Mouse (Mus musculus) stomach, embryonic 14.5 days (tissue): ENCODE measurements at regions not wholly inside any gene's neighbourhood (a gene's known extent, or its start where the extent isn't known, plus 50 kb on each side); places are given as distances from the start of the nearest gene placed in this dataset.

Source experiments
- ATAC-seq: fragments of 200-750 bp; cut with Nextera tagmentation; 2 replicates; pipeline ENCODE4 v1.8.0; 2017; ENCODE audit warnings: low read depth, moderate TSS enrichment; ENCODE audit not compliant: insufficient number of reproducible peaks, insufficient read depth, low FRiP score
- H3K27ac ChIP-seq: fragments of 300-500 bp; sonication (generic); 2 replicates; pipeline ENCODE4 v1.5.1; 2014; ENCODE audit warnings: mild to moderate bottlenecking, low read length, moderate library complexity, mixed read lengths
- H3K27me3 ChIP-seq: fragments of 300-500 bp; sonication (generic); 2 replicates; pipeline ENCODE4 v1.6.1; 2014; ENCODE audit warnings: low read length, control low read depth, mixed read lengths; ENCODE audit not compliant: control insufficient read depth, insufficient read depth
- H3K36me3 ChIP-seq: fragments of 300-500 bp; sonication (generic); 2 replicates; pipeline ENCODE4 v1.6.1; 2014; ENCODE audit warnings: mild to moderate bottlenecking, control low read depth, low read length, moderate library complexity, mixed read lengths; ENCODE audit not compliant: control insufficient read depth, insufficient read depth
- H3K4me1 ChIP-seq: fragments of 300-500 bp; sonication (generic); 2 replicates; pipeline ENCODE4 v1.6.1; 2014; ENCODE audit warnings: low read length, control low read depth, mixed read lengths; ENCODE audit not compliant: control insufficient read depth, insufficient read depth
- H3K4me2 ChIP-seq: fragments of 300-500 bp; sonication (generic); replicated peaks from 2 replicates; pipeline ENCODE4 v1.6.1; 2014; ENCODE audit warnings: low read depth, low read length, control low read depth
- H3K4me3 ChIP-seq: fragments of 300-500 bp; sonication (generic); 2 replicates; pipeline ENCODE4 v1.5.1; 2014; ENCODE audit warnings: low read depth, low read length, control low read depth
- H3K9ac ChIP-seq: fragments of 300-500 bp; sonication (generic); replicated peaks from 2 replicates; pipeline ENCODE4 v1.6.1; 2014; ENCODE audit warnings: low read depth, mild to moderate bottlenecking, control low read depth, low read length, moderate library complexity, mixed read lengths
- H3K9me3 ChIP-seq: fragments of 300-500 bp; sonication (generic); 2 replicates; pipeline ENCODE4 v1.6.1; 2016; ENCODE audit warnings: low read depth, low read length, control low read depth; ENCODE audit not compliant: control insufficient read depth
- WGBS: fragments of 180-500 bp; shearing (Covaris S2); extraction: QIAGEN DNeasy Blood & Tissue Kit; methylation state at CpG from one replicate; pipeline ENCODE4 v1.1.7; 2014; 5-methylcytosine and 5-hydroxymethylcytosine counted together

GRCm38 (mm10) chr19:27089099-27089498, 127.2 kb upstream of the Vldlr start:
- Histone ChIP-seq H3K4me3 (no peak overlapping the region), H3K4me1 (no peaks in the 10 kb centered on the region), H3K9me3 (no peaks in the 10 kb centered on the region), H3K36me3 (no peaks in the 10 kb centered on the region), H3K4me2 (no peak overlapping the region), H3K27me3 (no peaks in the 10 kb centered on the region), H3K27ac (no peak overlapping the region), H3K9ac (no peak overlapping the region)
- 81% methylated on average over 1 of the region's 1 CpGs for WGBS
- ATAC-seq = no peak

GRCm38 (mm10) chr19:27091603-27092002, 124.7 kb upstream of the Vldlr start:
- Histone ChIP-seq H3K36me3 (no peaks in the 10 kb centered on the region), H3K9me3 (no peaks in the 10 kb centered on the region), H3K27ac (no peak overlapping the region), H3K4me1 (no peaks in the 10 kb centered on the region), H3K9ac (no peak overlapping the region), H3K27me3 (no peaks in the 10 kb centered on the region), H3K4me2 (no peak overlapping the region), H3K4me3 (no peak overlapping the region)
- ATAC-seq = no peak
- WGBS = 89% methylated on average over 2 of the region's 2 CpGs

- Histone ChIP-seq H3K9me3 (no peaks in the 10 kb centered on the region), H3K4me1 (no peaks in the 10 kb centered on the region), H3K27ac (no peak overlapping the region), H3K4me2 (no peak overlapping the region), H3K9ac (no peak overlapping the region), H3K27me3 (no peaks in the 10 kb centered on the region), H3K4me3 (no peak overlapping the region), H3K36me3 (no peaks in the 10 kb centered on the region)
- ATAC-seq = no peak
- 77% methylated on average over 13 of the region's 13 CpGs for WGBS
Measured at GRCm38 (mm10) chr19:27094777-27095478, 121.4 kb upstream of the Vldlr start.

- no peak overlapping the region for H3K27ac ChIP-seq
- H3K4me3 ChIP-seq = no peak overlapping the region
- H3K4me1 ChIP-seq = no peaks in the 10 kb centered on the region
- 76% methylated on average over 1 of the region's 1 CpGs for WGBS
- H3K4me2 ChIP-seq = no peak overlapping the region
- H3K27me3 ChIP-seq = no peaks in the 10 kb centered on the region
- H3K9ac ChIP-seq = no peak overlapping the region
- no peaks in the 10 kb centered on the region for H3K36me3 ChIP-seq
- H3K9me3 ChIP-seq = no peaks in the 10 kb centered on the region
- no peak for ATAC-seq
Measured at GRCm38 (mm10) chr19:27099921-27100320, 116.4 kb upstream of the Vldlr start.

GRCm38 (mm10) chr19:27110437-27110836, 105.8 kb upstream of the Vldlr start:
- H3K4me1 ChIP-seq = no peaks in the 10 kb centered on the region
- H3K9ac ChIP-seq = no peak overlapping the region
- no peaks in the 10 kb centered on the region for H3K36me3 ChIP-seq
- H3K27me3 ChIP-seq = no peaks in the 10 kb centered on the region
- 88% methylated on average over 2 of the region's 2 CpGs for WGBS
- H3K27ac ChIP-seq = no peak overlapping the region
- H3K4me3 ChIP-seq = no peak overlapping the region
- no peak for ATAC-seq
- H3K9me3 ChIP-seq = no peaks in the 10 kb centered on the region
- H3K4me2 ChIP-seq = no peak overlapping the region

GRCm38 (mm10) chr19:27120876-27121275, 95.4 kb upstream of the Vldlr start:
- Histone ChIP-seq H3K27ac (no peak overlapping the region), H3K4me2 (no peak overlapping the region), H3K9me3 (no peaks in the 10 kb centered on the region), H3K36me3 (no peaks in the 10 kb centered on the region), H3K9ac (no peak overlapping the region), H3K27me3 (no peaks in the 10 kb centered on the region), H3K4me1 (no peaks in the 10 kb centered on the region), H3K4me3 (no peak overlapping the region)
- 64% methylated on average over 5 of the region's 5 CpGs for WGBS
- no peak for ATAC-seq

- H3K4me3 ChIP-seq = no peak overlapping the region
- no peak overlapping the region for H3K9ac ChIP-seq
- no peak overlapping the region for H3K27ac ChIP-seq
- 80% methylated on average over 5 of the region's 5 CpGs for whole genome bisulfite sequencing
- no peaks in the 10 kb centered on the region for H3K9me3 ChIP-seq
- no peaks in the 10 kb centered on the region for H3K4me1 ChIP-seq
- H3K36me3 ChIP-seq = no peaks in the 10 kb centered on the region
- no peak for ATAC-seq
- H3K27me3 ChIP-seq = no peaks in the 10 kb centered on the region
- no peak overlapping the region for H3K4me2 ChIP-seq
Measured at GRCm38 (mm10) chr19:27122348-27122747, 93.9 kb upstream of the Vldlr start.

GRCm38 (mm10) chr19:27123334-27123733, 93.0 kb upstream of the Vldlr start:
- H3K4me2 ChIP-seq = no peak overlapping the region
- no peak for ATAC-seq
- 67% methylated on average over 8 of the region's 8 CpGs for WGBS

More at GRCm38 (mm10) chr19:27123334-27123733, 93.0 kb upstream of the Vldlr start:
- Histone ChIP-seq H3K36me3 (no peaks in the 10 kb centered on the region), H3K27me3 (no peaks in the 10 kb centered on the region), H3K27ac (no peak overlapping the region), H3K4me1 (no peaks in the 10 kb centered on the region), H3K9me3 (no peaks in the 10 kb centered on the region), H3K9ac (no peak overlapping the region), H3K4me3 (no peak overlapping the region)
